Mouse (Mus musculus) liver, postnatal 0 days (tissue): ENCODE results near the gene Ctnnal1. TPM values are rescaled to one million over a fixed set of nuclear protein-coding genes. Genes with fewer than 3 reads are reported as not detected.
"Not testable (repeated sequence)": the region's sequence is repeated elsewhere in the genome, so short reads cannot be mapped to it uniquely, and the experiment has no call there.

Experiments
- ATAC-seq: fragments of 200-750 bp; cut with Nextera tagmentation; 2 replicates; pipeline ENCODE4 v1.8.0; 2017; ENCODE audit warnings: mild to moderate bottlenecking, moderate library complexity
- DNase-seq: peaks from one replicate; pipeline ENCODE4 v3.0.0-alpha.2; 2016
- H3K27ac ChIP-seq: fragments of 300-500 bp; sonication (generic); 2 replicates; pipeline ENCODE4 v1.5.1; 2014; ENCODE audit warnings: antibody characterized with exemption, moderate library complexity, mild to moderate bottlenecking, low read depth
- H3K27me3 ChIP-seq: fragments of 300-500 bp; sonication (generic); 2 replicates; pipeline ENCODE4 v1.6.1; 2014; ENCODE audit warnings: low read length, control low read depth, mixed read lengths; ENCODE audit not compliant: insufficient read depth
- H3K36me3 ChIP-seq: fragments of 300-500 bp; sonication (generic); replicated peaks from 2 replicates; pipeline ENCODE4 v1.6.1; 2014; ENCODE audit warnings: mild to moderate bottlenecking, control low read depth, low read length, moderate library complexity, mixed read lengths; ENCODE audit not compliant: insufficient read depth
- H3K4me1 ChIP-seq: fragments of 300-500 bp; sonication (generic); 2 replicates; pipeline ENCODE4 v1.6.1; 2014; ENCODE audit warnings: antibody characterized with exemption, mild to moderate bottlenecking, control low read depth; ENCODE audit not compliant: insufficient read depth
- H3K4me2 ChIP-seq: fragments of 300-500 bp; sonication (generic); 2 replicates; pipeline ENCODE4 v1.6.1; 2014; ENCODE audit warnings: low read depth, mild to moderate bottlenecking, low read length, moderate library complexity, mixed read lengths
- H3K4me3 ChIP-seq: fragments of 300-500 bp; sonication (generic); 2 replicates; pipeline ENCODE4 v1.5.1; 2014; ENCODE audit warnings: low read depth, low read length
- H3K9ac ChIP-seq: fragments of 300-500 bp; sonication (generic); replicated peaks from 2 replicates; pipeline ENCODE4 v1.6.1; 2014; ENCODE audit warnings: mild to moderate bottlenecking, moderate library complexity
- H3K9me3 ChIP-seq: fragments of 300-500 bp; sonication (generic); 2 replicates; pipeline ENCODE4 v1.6.1; 2016; ENCODE audit warnings: mild to moderate bottlenecking, control low read depth, low read length, mixed read lengths
- CTCF ChIP-seq: sonication (generic); IDR thresholded peaks from 2 replicates; pipeline ENCODE4 v1.5.1; 2016; ENCODE audit warnings: antibody characterized with exemption, low read depth
- EP300 ChIP-seq: IDR thresholded peaks from 2 replicates; pipeline ENCODE4 v1.6.1; 2016; ENCODE audit warnings: antibody characterized with exemption, low read depth, mild to moderate bottlenecking
- WGBS: fragments of 180-500 bp; shearing (Covaris S2); extraction: QIAGEN DNeasy Blood & Tissue Kit; methylation state at CpG from one replicate; pipeline ENCODE4 v1.1.7; 2014; ENCODE audit not compliant: insufficient replicate concordance; 5-methylcytosine and 5-hydroxymethylcytosine counted together
- polyA plus RNA-seq: library from polyadenylated mRNA; unstranded; fragments of >200 nt; fragmentation: Nextera tagmentation; extraction: Ambion mirVana; gene quantifications from 2 replicates; pipeline ENCODE4 v1.2.1, GENCODE M21; 2015

Ctnnal1 gene
- polyA plus RNA-seq, 1 experiment from 2014 or later, result 5.1 TPM

GRCm38 (mm10) chr4:56886286-56886979 lies 21.4 kb upstream of the Ctnnal1 start:
- no peak overlapping the region for H3K4me3 ChIP-seq
- H3K4me2 ChIP-seq, result no peak overlapping the region
- H3K4me1 ChIP-seq, result no peaks in the 10 kb centered on the region
- no peak overlapping the region for H3K9ac ChIP-seq
- DNase-seq (no peak), ATAC-seq (no peak)
- TF ChIP-seq CTCF (no peak), EP300 (no peak)
- WGBS, result 67% methylated on average over 6 of the region's 6 CpGs
- no peak overlapping the region for H3K27ac ChIP-seq
- no peaks in the 10 kb centered on the region for H3K27me3 ChIP-seq
- peaks cover 13% of the 10 kb centered on the region for H3K36me3 ChIP-seq
- H3K9me3 ChIP-seq, result no peaks in the 10 kb centered on the region

GRCm38 (mm10) chr4:56880036-56880703 lies 15.2 kb upstream of the Ctnnal1 start:
- ATAC-seq, result no peak

GRCm38 (mm10) chr4:56878971-56879370 lies 14.0 kb upstream of the Ctnnal1 start:
- WGBS, result 90% methylated on average over 7 of the region's 7 CpGs

More at GRCm38 (mm10) chr4:56880036-56880703, 15.2 kb upstream of the Ctnnal1 start:
- no peaks in the 10 kb centered on the region for H3K9me3 ChIP-seq
- DNase-seq, result no peak
- no peaks in the 10 kb centered on the region for H3K27me3 ChIP-seq
- H3K9ac ChIP-seq, result no peak overlapping the region
- peaks cover 16% of the 10 kb centered on the region; the same call in 1 of the 2 replicates for H3K36me3 ChIP-seq
- TF ChIP-seq CTCF (no peak), EP300 (no peak)
- no peak overlapping the region for H3K4me3 ChIP-seq
- no peaks in the 10 kb centered on the region for H3K4me1 ChIP-seq
- H3K4me2 ChIP-seq, result no peak overlapping the region
- WGBS, result 77% methylated on average over 11 of the region's 11 CpGs
- no peak overlapping the region for H3K27ac ChIP-seq

GRCm38 (mm10) chr4:56870541-56870940 lies 5.6 kb upstream of the Ctnnal1 start:
- H3K27me3 ChIP-seq, DNase-seq, H3K4me2 ChIP-seq, H3K4me1 ChIP-seq, H3K9me3 ChIP-seq, ATAC-seq, H3K4me3 ChIP-seq, H3K9ac ChIP-seq, H3K36me3 ChIP-seq, H3K27ac ChIP-seq: not testable (repeated sequence)
- WGBS, result 83% methylated on average over 11 of the region's 11 CpGs

More at GRCm38 (mm10) chr4:56878971-56879370, 14.0 kb upstream of the Ctnnal1 start:
- ATAC-seq, result no peak
- no peak overlapping the region for H3K27ac ChIP-seq
- H3K9me3 ChIP-seq, result no peaks in the 10 kb centered on the region
- no peaks in the 10 kb centered on the region for H3K27me3 ChIP-seq
- H3K9ac ChIP-seq, result no peak overlapping the region
- H3K4me3 ChIP-seq, result no peak overlapping the region
- TF ChIP-seq EP300, result no peak
- no peak for TF ChIP-seq CTCF
- H3K4me1 ChIP-seq, result no peaks in the 10 kb centered on the region
- peaks cover 16% of the 10 kb centered on the region; the same call in 1 of the 2 replicates for H3K36me3 ChIP-seq
- no peak overlapping the region for H3K4me2 ChIP-seq
- DNase-seq, result no peak

- Histone ChIP-seq H3K4me2 (no peak overlapping the region), H3K4me3 (no peak overlapping the region), H3K27ac (no peak overlapping the region), H3K36me3 (no peaks in the 10 kb centered on the region; the same call in 1 of the 2 replicates), H3K4me1 (peaks cover 12% of the 10 kb centered on the region), H3K9me3 (no peaks in the 10 kb centered on the region), H3K27me3 (no peaks in the 10 kb centered on the region), H3K9ac (no peak overlapping the region)
- TF ChIP-seq CTCF, result no peak
- TF ChIP-seq EP300, result no peak
- WGBS, result 87% methylated on average over 5 of the region's 5 CpGs
- DNase-seq (no peak), ATAC-seq (no peak)
Measured at GRCm38 (mm10) chr4:56867761-56868160, 2.8 kb upstream of the Ctnnal1 start.

GRCm38 (mm10) chr4:56865971-56866370 lies 983 bp upstream of the Ctnnal1 start:
- H3K4me1 ChIP-seq, result peaks cover 14% of the 10 kb centered on the region
- H3K9ac ChIP-seq, result no peak overlapping the region
- no peak for DNase-seq
- H3K9me3 ChIP-seq, result no peaks in the 10 kb centered on the region
- no peak overlapping the region for H3K27ac ChIP-seq
- no peak overlapping the region for H3K4me3 ChIP-seq
- ATAC-seq, result no peak
- H3K4me2 ChIP-seq, result no peak overlapping the region
- no peaks in the 10 kb centered on the region for H3K36me3 ChIP-seq
- no peaks in the 10 kb centered on the region for H3K27me3 ChIP-seq
- TF ChIP-seq EP300 (no peak), CTCF (no peak)
- WGBS, result 67% methylated on average over 4 of the region's 4 CpGs
